Mouse (Mus musculus): ENCODE measurements at regions not wholly inside any gene's neighbourhood (a gene's known extent, or its start where the extent isn't known, plus 50 kb on each side); places are given as distances from the start of the nearest gene placed in this dataset.

GRCm38 (mm10) chr3:60371176-60371965 lies 101.3 kb upstream of the Mbnl1 start:
- TF ChIP-seq POLR2A (IDR thresholded peaks at IDR 0.05; ENCODE audit: borderline replicate concordance, extremely low read depth, low read depth, low read length) (no peak), CTCF (IDR thresholded peaks at IDR 0.05; ENCODE audit: insufficient read depth, low read length) (no peak)

Data from lung, adult 2 months (tissue).